Mouse (Mus musculus) liver, embryonic 14.5 days (tissue): Measurements from ENCODE around the gene Cacng7. TPM values are rescaled to one million over a fixed set of nuclear protein-coding genes. Genes with fewer than 3 reads are reported as not detected.

Source experiments
- ATAC-seq: fragments of 200-750 bp; cut with Nextera tagmentation; 2 replicates; pipeline ENCODE4 v1.8.0; 2017; ENCODE audit warnings: moderate number of reproducible peaks, mild to moderate bottlenecking, moderate library complexity; ENCODE audit not compliant: insufficient read depth
- DNase-seq, 3 experiments: peaks; one replicate each; pipeline ENCODE4 v3.0.0-alpha.2; 2012 to 2013; ENCODE audit warnings: low read depth in 3 of 3, low spot score in 3 of 3
- H3K27ac ChIP-seq: fragments of 300-500 bp; sonication (generic); 2 replicates; pipeline ENCODE4 v1.5.1; 2014; ENCODE audit warnings: moderate library complexity, mild to moderate bottlenecking, control low read depth, inconsistent platforms
- H3K27me3 ChIP-seq: fragments of 300-500 bp; sonication (generic); 2 replicates; pipeline ENCODE4 v1.6.1; 2014; ENCODE audit warnings: mild to moderate bottlenecking, low read length, moderate library complexity; ENCODE audit not compliant: control insufficient read depth, insufficient read depth
- H3K36me3 ChIP-seq: fragments of 300-500 bp; sonication (generic); replicated peaks from 2 replicates; pipeline ENCODE4 v1.6.1; 2014; ENCODE audit warnings: low read depth; ENCODE audit not compliant: control insufficient read depth, insufficient read depth
- H3K4me1 ChIP-seq, 2 experiments: fragments of 200-500 bp in 1 of 2; fragments of 300-500 bp in 1 of 2; sonication (generic) in 1 of 2; replicated peaks; 2 replicates each; pipeline ENCODE4 v1.6.1; 2012 to 2014; ENCODE audit warnings: antibody characterized with exemption in 1 of 2, inconsistent platforms in 1 of 2, low read length in 1 of 2; ENCODE audit not compliant: control insufficient read depth in 2 of 2, insufficient read depth in 2 of 2
- H3K4me2 ChIP-seq: fragments of 300-500 bp; sonication (generic); 2 replicates; pipeline ENCODE4 v1.6.1; 2014; ENCODE audit warnings: low read depth, mild to moderate bottlenecking, control low read depth, moderate library complexity
- H3K4me3 ChIP-seq, 2 experiments: fragments of 200-500 bp in 1 of 2; fragments of 300-500 bp in 1 of 2; sonication (generic) in 1 of 2; 2 replicates each; pipeline ENCODE4 v1.5.1; 2012 to 2014; ENCODE audit warnings: low read depth in 2 of 2, low read length in 2 of 2, mild to moderate bottlenecking in 2 of 2, control low read depth in 1 of 2, inconsistent platforms in 1 of 2, moderate library complexity in 1 of 2; ENCODE audit not compliant: insufficient read depth in 1 of 2
- H3K9ac ChIP-seq: fragments of 300-500 bp; sonication (generic); replicated peaks from 2 replicates; pipeline ENCODE4 v1.6.1; 2014; ENCODE audit warnings: mild to moderate bottlenecking, control low read depth, moderate library complexity
- H3K9me3 ChIP-seq: fragments of 300-500 bp; sonication (generic); 2 replicates; pipeline ENCODE4 v1.6.1; 2016; ENCODE audit warnings: low read length, mixed read lengths; ENCODE audit not compliant: control insufficient read depth
- CTCF ChIP-seq: IDR thresholded peaks from 2 replicates; pipeline ENCODE4 v1.5.1; 2016; ENCODE audit warnings: antibody characterized with exemption, low read depth, control low read depth
- EP300 ChIP-seq: IDR thresholded peaks from 2 replicates; pipeline ENCODE4 v1.6.1; 2016; ENCODE audit warnings: antibody characterized with exemption, low read depth
- WGBS: fragments of 180-500 bp; shearing (Covaris S2); extraction: QIAGEN DNeasy Blood & Tissue Kit; methylation state at CpG from one replicate; pipeline ENCODE4 v1.1.7; 2014; ENCODE audit not compliant: insufficient replicate concordance; 5-methylcytosine and 5-hydroxymethylcytosine counted together
- polyA plus RNA-seq, 2 experiments: library from polyadenylated mRNA; depleted of rRNA in 1 of 2; stranded (reverse) in 1 of 2; unstranded in 1 of 2; fragments of >200 nt; fragmentation: Nextera tagmentation in 1 of 2; extraction: Ambion mirVana in 1 of 2; gene quantifications; 2 replicates each; pipeline versions ENCODE4 v1.2.1 to v1.2.3; 2012 to 2014

Cacng7 gene
- polyA plus RNA-seq, 2 experiments: 0.49 TPM; not detected in 1

GRCm38 (mm10) chr7:3296711-3297110, 36.0 kb upstream of the Cacng7 start:
- no peak overlapping the region for H3K9ac ChIP-seq
- H3K4me1 ChIP-seq: peaks cover 0 to 6% of the 10 kb centered on the region in 2 experiments; a peak in 2 of 4 replicates
- peaks cover 11% of the 10 kb centered on the region for H3K27me3 ChIP-seq
- no peak for TF ChIP-seq CTCF
- no peak for TF ChIP-seq EP300
- no peak for DNase-seq
- H3K4me3 ChIP-seq: no peak overlapping the region
- H3K36me3 ChIP-seq: no peaks in the 10 kb centered on the region
- WGBS: 82% methylated on average over 16 of the region's 16 CpGs
- ATAC-seq: no peak
- no peak overlapping the region for H3K27ac ChIP-seq
- H3K9me3 ChIP-seq: no peaks in the 10 kb centered on the region
- H3K4me2 ChIP-seq: no peak overlapping the region

- no peak overlapping the region for H3K4me3 ChIP-seq
- DNase-seq (no peak), ATAC-seq (no peak)
- no peak overlapping the region for H3K27ac ChIP-seq
- no peaks in the 10 kb centered on the region for H3K9me3 ChIP-seq
- H3K36me3 ChIP-seq: no peaks in the 10 kb centered on the region
- peaks cover 0 to 5% of the 10 kb centered on the region in 2 experiments; a peak in 2 of 4 replicates for H3K4me1 ChIP-seq
- no peak overlapping the region for H3K4me2 ChIP-seq
- peak; percentile 35 for TF ChIP-seq CTCF
- no peak for TF ChIP-seq EP300
- peaks cover 40% of the 10 kb centered on the region for H3K27me3 ChIP-seq
- 38% methylated on average over 7 of the region's 7 CpGs for WGBS
- H3K9ac ChIP-seq: no peak overlapping the region
Observed at GRCm38 (mm10) chr7:3299941-3300617, 32.7 kb upstream of the Cacng7 start.

- ATAC-seq (no peak), DNase-seq (no peak)
- peaks cover 45% of the 10 kb centered on the region for H3K27me3 ChIP-seq
- no peaks in the 10 kb centered on the region for H3K36me3 ChIP-seq
- H3K4me2 ChIP-seq: no peak overlapping the region
- TF ChIP-seq EP300 (no peak), CTCF (no peak)
- H3K9ac ChIP-seq: no peak overlapping the region
- H3K4me3 ChIP-seq: no peak overlapping the region
- WGBS: 41% methylated on average over 8 of the region's 8 CpGs
- 0 out of 4 replicates have a peak, but pooled peaks cover 0 to 2% of the 10 kb centered on the region in 2 experiments for H3K4me1 ChIP-seq
- H3K9me3 ChIP-seq: no peaks in the 10 kb centered on the region
- no peak overlapping the region for H3K27ac ChIP-seq
Observed at GRCm38 (mm10) chr7:3300891-3301627, 31.7 kb upstream of the Cacng7 start.

GRCm38 (mm10) chr7:3301628-3302555, 30.9 kb upstream of the Cacng7 start:
- 3% methylated on average over 33 of the region's 33 CpGs for WGBS
- Histone ChIP-seq H3K27ac (no peak overlapping the region), H3K4me3 (peak overlapping the region; percentile 10 to 26; a peak in 2 of 4 replicates), H3K9me3 (no peaks in the 10 kb centered on the region), H3K27me3 (peaks cover 45% of the 10 kb centered on the region), H3K4me2 (peak overlapping the region; percentile 51), H3K36me3 (no peaks in the 10 kb centered on the region), H3K4me1 (0 out of 4 replicates have a peak, but pooled peaks cover 0 to 2% of the 10 kb centered on the region in 2 experiments), H3K9ac (no peak overlapping the region)
- DNase-seq (no peak), ATAC-seq (no peak)
- TF ChIP-seq CTCF (no peak), EP300 (no peak)
